Mouse (Mus musculus): ENCODE results near the gene T2. TPM values are rescaled to one million over a fixed set of nuclear protein-coding genes. Genes with fewer than 3 reads are reported as not detected.

The T2 gene
- total RNA-seq, 1 experiment from 2014 or later: not detected

GRCm38 (mm10) chr17:8420739-8421138 is 64.9 kb downstream of the T2 start:
- DNase-seq: no peak

DNA sequence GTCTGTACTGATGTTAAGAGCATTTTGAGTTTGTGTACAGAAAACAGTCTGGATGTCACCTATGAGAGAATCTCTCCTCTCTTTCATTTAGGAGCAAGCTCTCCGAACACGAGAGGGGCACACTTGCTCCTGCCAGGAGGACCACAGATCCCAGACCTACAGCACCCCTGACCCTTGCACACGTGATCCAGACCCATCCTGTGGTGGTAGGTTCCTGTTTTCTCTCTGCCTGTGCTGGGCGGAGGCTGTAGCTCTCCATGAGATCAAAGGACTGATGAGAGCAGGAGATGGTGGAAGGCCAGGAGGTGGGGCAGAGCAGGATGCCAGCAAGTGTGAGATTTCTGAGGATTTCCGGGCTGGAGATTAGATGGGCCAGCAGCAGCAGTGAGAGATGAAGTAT is 65.7 kb downstream of the T2 start:
- no peak for DNase-seq

DNA sequence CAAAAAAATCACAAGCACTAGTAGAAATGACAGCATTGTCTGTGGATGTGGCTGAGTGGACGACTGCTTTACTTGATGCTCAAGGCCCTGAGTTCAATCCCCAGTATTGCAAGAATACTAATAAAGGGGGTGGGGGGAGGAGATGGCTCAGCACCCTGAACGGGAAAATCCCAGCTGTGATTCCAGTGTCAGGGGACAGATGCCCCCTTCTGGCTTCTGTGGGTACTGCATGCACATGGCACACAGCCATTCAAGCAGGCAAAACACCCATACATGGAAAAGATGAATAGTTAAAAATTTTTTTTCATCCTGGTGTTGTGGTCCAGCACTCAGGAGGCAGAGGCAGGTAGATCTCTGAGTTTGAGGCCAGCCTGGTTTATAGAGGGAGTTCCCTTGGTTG is 67.5 kb downstream of the T2 start:
- DNase-seq: no peak

DNA sequence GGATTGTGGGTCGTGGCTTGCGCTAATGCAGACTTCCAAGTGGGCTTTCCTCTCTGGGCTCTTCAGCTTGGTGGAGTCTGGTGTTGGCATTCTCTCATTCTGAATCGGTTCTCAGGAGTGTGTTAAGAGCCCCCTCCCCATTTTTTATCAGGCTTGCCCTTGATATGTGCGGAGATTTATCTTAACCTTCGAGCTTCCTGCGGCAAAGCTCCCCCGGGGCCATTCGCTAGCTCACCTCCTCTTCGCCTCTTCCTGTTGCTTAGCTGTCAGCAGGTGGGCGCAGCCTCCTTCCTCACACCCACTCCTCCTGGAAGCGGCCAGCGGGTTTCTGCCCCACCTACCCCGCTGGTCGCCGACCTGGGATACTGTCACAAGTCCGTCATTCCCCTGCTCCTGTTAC is 73.6 kb downstream of the T2 start:
- DNase-seq: no peak

DNA sequence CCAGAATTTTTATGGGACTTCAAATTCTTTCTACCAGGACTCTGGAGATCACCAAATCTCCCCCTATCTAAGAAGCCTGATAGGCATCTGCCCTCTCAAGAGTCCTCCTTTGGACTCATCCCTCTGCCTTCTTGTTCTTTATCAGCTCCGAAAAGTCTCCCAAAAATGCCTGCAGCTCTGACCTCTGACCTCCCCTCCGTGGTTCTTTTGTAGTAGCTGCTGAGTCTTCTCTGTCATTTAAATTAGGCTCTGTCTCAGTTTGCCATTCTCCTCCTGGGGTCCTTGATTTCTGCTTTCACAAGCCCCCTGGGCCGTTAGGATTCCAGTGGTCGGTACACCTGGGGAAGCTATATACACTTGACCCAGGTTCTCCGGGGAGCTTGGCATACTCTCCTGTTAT is 74.1 kb downstream of the T2 start:
- no peak for DNase-seq

DNA sequence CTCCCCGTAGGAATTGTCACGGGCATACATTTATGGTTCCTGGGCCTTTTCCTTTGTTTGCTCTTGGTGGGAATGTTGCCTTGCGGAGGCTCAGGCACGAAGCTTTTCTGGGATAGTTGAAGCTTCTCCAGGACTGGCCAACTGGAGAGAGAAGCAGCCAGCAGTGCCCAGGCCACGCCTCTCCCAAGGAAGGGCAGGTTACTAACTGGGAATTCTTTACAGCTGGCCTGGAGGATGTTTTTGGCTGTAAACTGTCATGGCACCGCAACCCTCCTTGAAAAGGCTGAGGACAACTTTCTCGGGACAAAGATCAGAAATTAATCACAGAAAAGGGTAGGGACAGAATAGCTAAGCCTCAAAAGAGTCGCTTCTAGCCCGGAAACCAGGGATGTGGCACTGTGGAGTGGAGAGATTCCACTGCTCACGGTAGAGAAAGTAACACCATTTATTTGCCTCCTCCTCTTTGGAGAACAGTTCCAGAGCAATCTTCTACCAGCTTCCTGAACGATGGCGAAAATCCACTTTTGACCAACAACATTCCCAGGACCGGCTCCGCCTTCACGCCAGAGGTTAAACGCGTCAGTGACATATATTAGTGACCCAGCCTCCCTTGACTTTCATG is 76.5 kb downstream of the T2 start:
- DNase-seq: no peak

DNA sequence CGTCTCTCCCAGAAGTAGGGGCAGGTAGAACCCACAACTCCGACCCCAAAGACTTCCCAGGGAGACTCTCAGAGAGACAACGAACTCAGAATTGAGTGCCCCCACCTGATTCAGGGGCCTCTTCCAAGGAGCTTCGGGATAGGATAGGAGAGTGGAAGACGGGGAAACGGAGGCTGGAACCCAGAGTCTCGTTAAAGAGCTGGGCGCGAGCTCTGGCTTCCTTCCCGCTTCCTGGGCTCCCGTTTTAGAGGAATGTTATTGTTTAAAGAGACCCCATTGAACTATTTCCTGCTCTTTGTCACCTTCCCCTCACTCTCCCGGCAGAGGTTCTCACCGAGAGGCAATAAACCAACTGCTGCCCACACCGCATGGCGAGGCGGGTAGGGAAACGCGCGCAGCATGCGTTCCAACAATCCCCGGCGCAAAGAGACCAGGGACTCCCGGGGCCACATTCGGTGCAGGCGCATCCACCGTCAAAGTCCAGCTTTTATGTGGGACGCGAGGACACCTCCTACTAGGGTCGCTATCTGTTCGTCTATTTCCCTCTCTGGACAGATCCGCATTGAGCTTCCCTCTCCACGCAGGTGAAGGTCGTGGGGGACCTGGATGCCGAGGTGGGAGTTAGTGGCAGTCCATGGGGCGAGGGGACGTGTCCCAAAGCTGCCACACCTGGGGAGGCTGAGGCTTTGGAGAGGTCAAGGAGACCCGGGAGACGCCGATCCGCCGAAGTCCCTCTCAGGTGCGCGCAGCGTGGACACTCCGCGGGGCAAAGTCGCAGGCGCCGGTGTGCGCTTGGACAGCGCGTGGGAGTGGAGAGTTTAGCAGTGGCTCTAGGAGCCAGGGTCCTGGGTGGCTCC is 77.6 kb downstream of the T2 start:
- no peak for DNase-seq

- no peak for DNase-seq
These were observed 78.5 kb downstream of the T2 start, which contains the start of gene T for GRCm38 (mm10) chr17:8433978-8434960. TSS of gene T (plus strand) at chr17:8434423.

DNA sequence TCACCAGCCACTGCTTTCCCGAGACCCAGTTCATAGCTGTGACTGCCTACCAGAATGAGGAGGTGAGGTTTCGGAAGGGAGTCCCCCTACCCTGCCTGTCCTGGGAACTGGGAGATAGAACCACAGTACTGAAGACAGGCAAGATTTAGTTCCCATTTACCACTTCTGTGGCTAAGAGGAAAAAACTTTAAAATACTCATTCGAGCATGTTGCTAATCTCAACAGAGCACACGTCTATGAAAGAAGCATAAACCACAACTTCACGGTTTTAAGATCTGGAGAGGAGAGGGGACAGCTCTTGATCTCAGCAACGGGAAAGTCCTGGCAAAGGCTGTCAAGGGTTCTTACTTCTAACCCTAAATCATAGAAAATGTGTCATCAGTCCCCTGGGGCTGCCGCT is 80.4 kb downstream of the T2 start:
- no peak for DNase-seq

DNA sequence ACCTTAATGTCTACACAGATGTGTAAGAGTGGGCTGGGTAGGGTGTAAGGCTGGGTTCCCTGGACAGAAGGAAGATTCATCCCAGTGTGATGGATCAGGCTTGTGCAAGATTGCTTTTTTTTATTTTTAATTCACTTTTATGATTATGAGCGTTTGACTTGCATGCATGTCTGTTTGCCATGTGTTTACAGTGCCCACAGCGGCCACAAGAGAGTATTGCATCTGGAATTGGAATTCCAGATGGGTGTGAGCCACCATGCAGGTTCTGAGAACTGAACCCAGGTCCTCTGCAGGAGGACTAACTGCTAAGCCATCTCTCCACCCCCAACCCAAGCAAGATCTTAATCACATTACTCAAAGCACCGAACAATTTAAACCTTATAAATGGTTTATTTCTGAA is 88.3 kb downstream of the T2 start:
- no peak for DNase-seq

DNA sequence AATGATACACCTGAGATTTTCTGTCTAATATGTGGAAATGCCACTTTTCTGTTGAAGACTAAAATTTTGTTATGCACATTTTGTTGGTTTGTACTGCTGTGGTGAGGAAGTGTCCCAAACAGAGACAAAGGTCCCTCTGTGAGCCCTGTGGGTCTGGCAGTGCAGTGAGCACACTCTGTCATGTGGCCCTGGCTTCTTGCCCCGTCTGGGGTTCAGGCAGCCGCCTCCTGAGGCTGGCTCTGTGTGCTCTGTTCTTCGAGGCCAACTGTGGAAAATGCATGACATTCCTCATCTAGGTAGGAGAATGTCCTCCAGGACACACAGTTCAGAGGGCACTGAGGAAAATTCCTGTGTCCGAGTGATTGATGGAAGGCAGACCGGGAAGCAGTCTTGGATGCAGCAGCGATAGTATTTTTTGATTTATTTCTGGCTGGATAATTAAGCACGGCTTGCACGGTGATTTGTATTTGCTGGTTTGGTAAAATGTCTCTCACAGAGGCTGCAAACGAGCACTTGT is 91.9 kb downstream of the T2 start:
- DNase-seq: peak; percentile 50

GRCm38 (mm10) chr17:8448324-8448723 is 92.5 kb downstream of the T2 start:
- DNase-seq: no peak

GRCm38 (mm10) chr17:8455196-8455595 is 99.4 kb downstream of the T2 start:
- DNase-seq: no peak

- no peak for DNase-seq
These were observed 99.8 kb downstream of the T2 start for GRCm38 (mm10) chr17:8455601-8456000.

DNA sequence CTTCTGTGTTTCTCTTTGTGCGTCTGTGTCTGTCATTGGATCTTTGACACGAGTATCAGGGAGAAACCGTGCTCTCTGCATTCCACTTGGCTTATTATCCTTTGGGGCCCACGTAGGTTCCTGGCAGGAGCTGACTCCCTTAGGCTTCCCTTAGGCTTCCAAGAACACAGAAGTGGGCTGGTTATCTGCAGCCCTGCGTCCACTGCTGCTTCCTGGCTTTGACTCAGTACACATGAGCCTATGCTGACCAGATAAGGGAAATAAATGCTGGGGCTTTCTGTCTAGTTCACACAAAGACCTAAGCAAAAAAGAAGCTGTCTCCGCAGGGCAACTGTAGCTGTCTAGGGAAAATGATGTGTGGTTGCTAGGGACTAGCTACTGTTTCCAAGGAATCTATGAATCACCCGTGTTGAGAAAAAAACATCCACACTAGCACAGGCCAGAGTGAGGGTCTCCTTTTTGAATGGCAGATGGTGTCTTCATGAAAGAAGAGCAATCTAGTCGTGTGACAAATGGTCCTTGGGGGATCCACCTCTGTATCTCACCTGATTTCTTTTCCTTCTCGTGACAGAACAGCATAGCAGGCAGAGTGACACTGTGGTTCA is 101.2 kb downstream of the T2 start:
- no peak for DNase-seq

GRCm38 (mm10) chr17:8461568-8461967 is 105.8 kb downstream of the T2 start:
- peak; percentile 62 for DNase-seq

DNA sequence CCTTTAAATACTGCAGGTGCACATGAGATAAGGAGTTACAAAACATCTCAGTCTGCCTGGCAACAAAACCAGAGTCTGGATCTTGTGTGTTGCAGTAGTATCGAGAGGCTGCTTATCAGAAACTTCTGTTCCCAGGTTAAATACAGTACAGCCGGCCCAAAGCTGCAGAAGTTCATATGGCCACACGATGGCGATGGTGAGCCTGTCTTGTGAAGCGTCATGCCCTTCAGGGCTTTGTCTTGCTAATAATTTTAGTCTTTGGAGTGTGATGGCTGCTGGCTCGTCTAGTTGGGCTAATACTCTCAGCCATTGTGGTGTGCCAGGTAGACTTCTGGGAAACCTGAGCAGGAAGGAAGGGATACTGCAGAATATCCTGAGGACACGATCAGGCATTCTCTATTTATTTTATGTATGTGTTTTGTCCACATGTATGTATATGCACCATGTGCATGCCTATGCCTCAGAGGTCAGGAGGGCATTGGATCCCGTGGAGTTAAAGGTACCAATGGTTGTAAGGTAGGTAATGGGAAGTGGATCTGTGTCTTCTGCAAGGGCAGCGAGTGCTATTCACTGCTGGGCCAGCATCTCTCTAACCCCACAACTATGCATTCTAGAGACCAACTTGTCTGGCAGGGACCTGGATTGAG is 107.8 kb downstream of the T2 start:
- peak; percentile 56 for DNase-seq

GRCm38 (mm10) chr17:8467771-8468170 is 112.0 kb downstream of the T2 start:
- no peak for DNase-seq

- DNase-seq: peak; percentile 87
These were observed 113.0 kb downstream of the T2 start for GRCm38 (mm10) chr17:8468716-8469344.

Data from adrenal gland, postnatal 25 days (tissue).